Mouse (Mus musculus) hindbrain, embryonic 16.5 days (tissue): Measurements from ENCODE around the gene Fras1. TPM values are rescaled to one million over a fixed set of nuclear protein-coding genes. Genes with fewer than 3 reads are reported as not detected.

Source experiments
- ATAC-seq: fragments of 200-750 bp; cut with Nextera tagmentation; 2 replicates; pipeline ENCODE4 v1.8.0; 2017; ENCODE audit warnings: moderate TSS enrichment, moderate library complexity
- H3K27ac ChIP-seq: fragments of 300-500 bp; sonication (generic); 2 replicates; pipeline ENCODE4 v1.5.1; 2014; ENCODE audit warnings: low read depth, mild to moderate bottlenecking, control low read depth, low read length, moderate library complexity
- H3K27me3 ChIP-seq: fragments of 300-500 bp; sonication (generic); replicated peaks from 2 replicates; pipeline ENCODE4 v1.6.1; 2014; ENCODE audit warnings: low read length; ENCODE audit not compliant: control insufficient read depth, insufficient read depth
- H3K36me3 ChIP-seq: fragments of 300-500 bp; sonication (generic); 2 replicates; pipeline ENCODE4 v1.6.1; 2014; ENCODE audit warnings: mild to moderate bottlenecking, low read length, moderate library complexity, mixed read lengths; ENCODE audit not compliant: control insufficient read depth, insufficient read depth
- H3K4me1 ChIP-seq: fragments of 300-500 bp; sonication (generic); 2 replicates; pipeline ENCODE4 v1.6.1; 2014; ENCODE audit warnings: low read depth, low read length; ENCODE audit not compliant: control insufficient read depth, insufficient read depth
- H3K4me2 ChIP-seq: fragments of 300-500 bp; sonication (generic); 2 replicates; pipeline ENCODE4 v1.6.1; 2014; ENCODE audit warnings: mild to moderate bottlenecking, low read length, control low read depth, moderate library complexity
- H3K4me3 ChIP-seq: fragments of 300-500 bp; sonication (generic); 2 replicates; pipeline ENCODE4 v1.5.1; 2014; ENCODE audit warnings: mild to moderate bottlenecking, low read length, control low read depth, moderate library complexity
- H3K9ac ChIP-seq: fragments of 300-500 bp; sonication (generic); 2 replicates; pipeline ENCODE4 v1.6.1; 2014; ENCODE audit warnings: low read depth, mild to moderate bottlenecking, control low read depth, low read length, moderate library complexity
- H3K9me3 ChIP-seq: fragments of 300-500 bp; sonication (generic); 2 replicates; pipeline ENCODE4 v1.6.1; 2014; ENCODE audit warnings: mild to moderate bottlenecking, low read length, moderate library complexity; ENCODE audit not compliant: control insufficient read depth
- WGBS: fragments of 180-500 bp; shearing (Covaris S2); extraction: QIAGEN DNeasy Blood & Tissue Kit; methylation state at CpG from one replicate; pipeline ENCODE4 v1.1.7; 2014; 5-methylcytosine and 5-hydroxymethylcytosine counted together
- polyA plus RNA-seq: library from polyadenylated mRNA; unstranded; fragments of >200 nt; fragmentation: Nextera tagmentation; extraction: Ambion mirVana; gene quantifications from 2 replicates; pipeline ENCODE4 v1.2.1, GENCODE M21; 2015

Gene Fras1
- 5.1 and 6.4 TPM in 2 replicates for polyA plus RNA-seq

DNA sequence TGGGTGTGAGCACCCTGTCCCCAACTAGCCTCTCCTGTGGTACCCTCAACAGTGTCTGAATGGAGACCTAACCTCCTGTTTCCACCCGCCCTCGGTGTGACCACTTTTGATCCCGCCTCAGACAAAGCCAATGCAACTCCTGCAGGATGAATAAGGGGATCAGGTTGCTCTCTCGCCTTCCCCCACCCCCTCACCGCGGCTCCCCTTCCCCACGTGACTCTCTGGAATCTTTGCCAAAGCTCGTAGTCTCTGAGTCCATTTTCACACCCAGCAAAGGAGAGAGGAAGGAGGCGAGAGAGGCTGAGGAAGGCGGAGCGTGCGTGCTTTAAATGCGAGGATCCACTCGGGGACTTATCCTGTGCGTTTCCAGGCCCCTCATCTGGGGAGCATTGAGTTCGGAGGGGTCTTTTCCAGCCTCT, at the start of gene Fras1:
Gene Fras1 (plus strand): TSS at position 389 of the 419 bp plus-strand sequence.
- H3K9ac ChIP-seq: peak within 1 kb of the TSS; percentile 57
- no peaks in the 10 kb centered on the region for H3K9me3 ChIP-seq
- H3K4me2 ChIP-seq: peak within 1 kb of the TSS; percentile 97
- no peaks in the 10 kb centered on the region for H3K36me3 ChIP-seq
- peaks cover 11% of the 10 kb centered on the region for H3K4me1 ChIP-seq
- peak within 1 kb of the TSS; percentile 70 for H3K4me3 ChIP-seq
- H3K27ac ChIP-seq: peak within 1 kb of the TSS; percentile 69
- no peaks in the 10 kb centered on the region for H3K27me3 ChIP-seq
- 1% methylated on average over 16 of the region's 16 CpGs for WGBS
- ATAC-seq: peak; percentile 71

DNA sequence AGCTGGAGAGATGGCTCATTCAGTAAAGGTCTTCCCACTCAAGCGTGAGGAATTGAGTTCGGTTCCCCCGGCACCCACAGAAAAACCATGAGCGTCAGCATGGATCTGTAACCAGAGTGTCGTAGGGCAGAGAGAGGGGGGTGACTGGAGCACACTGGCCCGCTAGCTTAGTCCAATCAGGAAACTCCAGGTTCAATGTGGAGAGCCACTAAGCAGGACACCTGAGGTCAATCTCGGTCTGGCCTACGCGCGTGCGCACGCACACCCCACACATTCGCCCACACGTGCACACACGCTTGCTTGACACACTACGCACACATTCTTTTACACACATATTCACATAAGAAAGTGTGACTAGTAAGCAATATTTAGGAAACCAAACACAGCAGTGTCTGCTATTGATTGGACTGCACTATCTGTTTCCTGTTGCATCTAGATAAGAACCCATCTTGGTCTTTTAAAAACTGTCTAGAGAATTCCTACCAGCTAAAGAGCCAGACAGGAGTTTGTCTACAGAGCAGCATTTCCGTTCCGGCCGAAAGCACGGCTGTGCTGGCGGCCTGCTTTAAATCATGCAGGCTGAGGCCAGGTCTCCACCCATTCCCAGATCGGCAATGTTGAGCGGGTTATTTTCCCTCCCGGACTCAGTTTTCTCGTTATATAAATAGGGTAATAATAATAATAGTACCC, 42.6 kb upstream of the Fras1 start:
- no peak overlapping the region for H3K9ac ChIP-seq
- ATAC-seq: no peak
- H3K4me2 ChIP-seq: no peak overlapping the region
- WGBS: 89% methylated on average over 25 of the region's 25 CpGs
- peaks cover 4% of the 10 kb centered on the region; the same call in 1 of the 2 replicates for H3K9me3 ChIP-seq
- H3K4me1 ChIP-seq: no peaks in the 10 kb centered on the region
- H3K27ac ChIP-seq: no peak overlapping the region
- H3K4me3 ChIP-seq: no peak overlapping the region
- no peaks in the 10 kb centered on the region for H3K27me3 ChIP-seq
- H3K36me3 ChIP-seq: no peaks in the 10 kb centered on the region

DNA sequence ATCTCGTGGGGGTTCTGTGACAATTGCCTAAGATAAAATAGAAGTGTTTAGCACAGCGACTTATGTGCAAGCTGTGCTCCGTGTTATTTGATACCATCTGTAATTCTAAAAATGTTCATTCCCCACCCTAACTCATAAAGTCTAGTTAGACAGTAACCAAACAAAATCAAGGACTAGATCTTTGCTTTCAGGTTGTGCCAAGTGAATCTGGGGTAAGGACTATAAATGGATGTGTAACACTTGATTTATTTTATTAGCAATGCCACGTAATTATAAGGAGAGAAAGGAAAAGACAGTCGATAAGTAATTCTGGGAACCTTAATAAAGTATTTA, 42.1 kb upstream of the Fras1 start:
- ATAC-seq: no peak
- H3K27me3 ChIP-seq: no peaks in the 10 kb centered on the region
- H3K27ac ChIP-seq: no peak overlapping the region
- H3K9ac ChIP-seq: no peak overlapping the region
- H3K4me2 ChIP-seq: no peak overlapping the region
- no peak overlapping the region for H3K4me3 ChIP-seq
- WGBS: 78% methylated on average over 5 of the region's 5 CpGs
- no peaks in the 10 kb centered on the region for H3K36me3 ChIP-seq
- peaks cover 4% of the 10 kb centered on the region; the same call in 1 of the 2 replicates for H3K9me3 ChIP-seq
- H3K4me1 ChIP-seq: no peaks in the 10 kb centered on the region

DNA sequence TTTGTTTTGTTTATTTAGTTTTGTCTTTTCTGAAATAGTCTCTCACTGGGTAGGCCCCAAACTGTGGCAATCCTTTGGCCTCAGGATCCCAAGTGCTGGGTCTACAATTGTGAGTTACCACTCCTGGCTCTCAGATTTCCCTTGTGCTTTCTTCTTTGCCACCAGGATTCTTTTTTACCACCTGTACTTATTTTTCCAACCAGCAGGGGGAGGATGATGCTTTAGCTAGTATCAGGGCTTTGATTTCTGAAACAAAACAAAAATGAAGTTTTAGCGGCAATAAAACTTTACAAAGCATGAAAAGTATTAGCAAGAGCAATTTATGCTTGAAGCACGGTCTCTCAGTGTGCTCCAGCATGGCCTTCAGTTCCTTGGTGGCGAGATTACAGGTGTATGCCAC, 39.8 kb upstream of the Fras1 start:
- Histone ChIP-seq H3K9me3 (peaks cover 4% of the 10 kb centered on the region; the same call in 1 of the 2 replicates), H3K9ac (no peak overlapping the region), H3K27ac (no peak overlapping the region), H3K4me1 (no peaks in the 10 kb centered on the region), H3K4me3 (no peak overlapping the region), H3K4me2 (no peak overlapping the region), H3K36me3 (no peaks in the 10 kb centered on the region), H3K27me3 (no peaks in the 10 kb centered on the region)
- no peak for ATAC-seq
- WGBS: 73% methylated on average over 3 of the region's 3 CpGs

DNA sequence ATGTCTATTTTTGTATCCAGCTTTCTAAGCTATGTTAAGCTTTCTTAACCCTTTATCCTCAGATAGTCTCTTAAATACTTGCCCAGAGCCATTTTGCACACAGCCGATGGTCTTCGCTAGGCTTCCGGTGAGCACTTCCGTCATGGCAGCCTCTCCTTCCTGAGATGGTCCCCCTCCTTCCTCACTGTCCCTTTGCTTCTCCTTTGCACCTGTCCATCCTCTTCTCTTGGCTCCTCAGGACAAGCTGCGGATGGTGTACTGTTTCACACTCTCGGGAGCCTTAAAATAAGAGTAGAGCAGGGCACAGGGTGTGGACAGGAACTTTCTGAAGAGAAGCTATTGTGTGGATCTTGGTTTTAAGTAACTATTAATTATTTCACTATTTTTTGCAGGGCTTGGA, 33.2 kb upstream of the Fras1 start:
- no peak overlapping the region for H3K4me2 ChIP-seq
- no peak overlapping the region for H3K4me3 ChIP-seq
- H3K27me3 ChIP-seq: no peaks in the 10 kb centered on the region
- H3K4me1 ChIP-seq: no peaks in the 10 kb centered on the region
- ATAC-seq: no peak
- H3K9me3 ChIP-seq: no peaks in the 10 kb centered on the region
- H3K27ac ChIP-seq: no peak overlapping the region
- H3K9ac ChIP-seq: no peak overlapping the region
- WGBS: 93% methylated on average over 6 of the region's 6 CpGs
- no peaks in the 10 kb centered on the region for H3K36me3 ChIP-seq

DNA sequence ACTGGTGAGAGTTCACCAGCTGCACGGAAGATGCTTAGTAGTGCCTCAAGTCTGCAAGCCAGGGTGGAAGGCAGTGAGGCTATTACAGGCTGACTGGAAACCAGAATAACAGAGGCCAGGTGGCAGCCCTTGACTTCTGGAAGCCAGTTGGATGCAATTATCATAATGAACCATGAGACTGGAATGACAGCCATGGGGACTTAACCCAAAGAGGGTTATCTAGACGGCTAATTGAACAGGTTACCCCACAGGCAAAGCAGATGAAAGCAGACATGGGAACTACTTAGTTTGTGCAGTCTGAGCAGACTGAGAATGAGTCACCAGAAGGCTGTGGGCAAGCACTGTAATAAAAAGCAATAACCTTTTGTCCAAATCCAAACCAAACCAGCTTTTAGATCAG, 28.8 kb upstream of the Fras1 start:
- Histone ChIP-seq H3K4me3 (no peak overlapping the region), H3K27me3 (no peaks in the 10 kb centered on the region), H3K36me3 (no peaks in the 10 kb centered on the region), H3K4me2 (no peak overlapping the region), H3K27ac (no peak overlapping the region), H3K9me3 (no peaks in the 10 kb centered on the region), H3K9ac (no peak overlapping the region), H3K4me1 (no peaks in the 10 kb centered on the region)
- 57% methylated on average over 2 of the region's 2 CpGs for WGBS
- no peak for ATAC-seq

DNA sequence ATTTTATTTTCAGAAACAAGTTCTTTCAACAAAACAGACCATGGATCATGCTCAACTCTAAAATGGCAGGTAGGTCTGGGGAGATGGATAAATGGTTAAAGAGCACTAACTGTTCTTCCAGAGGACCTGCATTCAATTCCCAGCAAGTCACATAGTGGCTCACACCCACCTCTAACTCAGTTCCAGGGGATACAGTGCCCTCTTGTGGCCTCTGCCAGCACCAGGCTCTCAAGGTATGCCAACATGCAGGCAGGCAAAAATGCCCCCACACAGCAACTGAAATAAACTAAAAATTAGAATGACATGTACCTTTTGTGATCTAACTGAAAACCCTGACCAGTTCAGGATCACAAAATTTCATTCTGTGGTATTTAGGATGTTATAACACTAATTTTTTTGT, 21.8 kb upstream of the Fras1 start:
- H3K4me2 ChIP-seq: no peak overlapping the region
- H3K9ac ChIP-seq: no peak overlapping the region
- no peak overlapping the region for H3K27ac ChIP-seq
- no peaks in the 10 kb centered on the region for H3K4me1 ChIP-seq
- no peak overlapping the region for H3K4me3 ChIP-seq
- H3K27me3 ChIP-seq: no peaks in the 10 kb centered on the region
- no peaks in the 10 kb centered on the region for H3K36me3 ChIP-seq
- no peaks in the 10 kb centered on the region for H3K9me3 ChIP-seq
- no peak for ATAC-seq

DNA sequence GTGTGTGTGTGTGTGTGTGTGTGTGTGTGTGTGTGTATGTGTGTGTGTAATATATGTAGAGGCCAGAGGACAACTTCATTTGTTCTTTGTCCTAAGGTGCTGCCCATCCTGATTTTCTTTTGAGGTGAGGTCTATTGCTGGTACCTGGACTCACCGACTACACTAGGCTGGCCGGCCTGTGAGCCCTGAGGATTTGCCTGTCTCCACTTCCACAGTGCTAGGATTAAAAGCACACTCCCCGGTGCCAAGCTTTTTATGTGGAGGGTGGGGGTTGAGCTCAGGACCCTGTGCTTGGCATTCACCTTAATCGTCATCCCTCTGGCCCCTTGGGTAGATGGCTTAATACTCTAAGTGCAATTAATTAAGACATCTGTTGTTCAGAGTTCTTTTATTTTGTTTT, 9.8 kb upstream of the Fras1 start:
- Histone ChIP-seq H3K4me2 (no peak overlapping the region), H3K4me1 (no peaks in the 10 kb centered on the region), H3K27ac (no peak overlapping the region), H3K36me3 (no peaks in the 10 kb centered on the region), H3K4me3 (no peak overlapping the region), H3K27me3 (no peaks in the 10 kb centered on the region), H3K9me3 (no peaks in the 10 kb centered on the region), H3K9ac (no peak overlapping the region)
- 67% methylated on average over 4 of the region's 4 CpGs for WGBS
- ATAC-seq: no peak

DNA sequence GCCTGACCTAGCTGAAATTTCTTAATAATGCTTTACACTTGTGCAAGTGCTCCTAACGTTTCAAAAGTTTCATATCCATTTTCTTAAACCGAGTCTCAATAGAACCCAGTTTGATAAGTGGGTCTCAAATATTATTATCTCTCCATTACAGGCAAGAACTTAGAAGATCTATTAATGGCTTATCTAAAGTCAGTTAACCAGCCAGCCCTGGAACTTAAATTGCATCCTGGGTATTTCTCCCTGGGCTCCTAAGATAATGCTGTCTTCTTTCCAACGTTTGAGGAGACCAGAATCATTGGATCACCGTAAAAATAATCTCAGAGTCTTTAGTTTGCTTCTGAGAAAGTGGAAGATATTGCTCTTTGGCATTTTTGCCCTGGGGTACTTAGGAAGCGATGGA, 8.2 kb upstream of the Fras1 start:
- 85% methylated on average over 5 of the region's 5 CpGs for WGBS
- H3K9me3 ChIP-seq: no peaks in the 10 kb centered on the region
- no peak overlapping the region for H3K27ac ChIP-seq
- no peaks in the 10 kb centered on the region for H3K36me3 ChIP-seq
- no peak overlapping the region for H3K4me2 ChIP-seq
- H3K4me1 ChIP-seq: no peaks in the 10 kb centered on the region
- H3K4me3 ChIP-seq: no peak overlapping the region
- no peak for ATAC-seq
- H3K27me3 ChIP-seq: no peaks in the 10 kb centered on the region
- no peak overlapping the region for H3K9ac ChIP-seq

DNA sequence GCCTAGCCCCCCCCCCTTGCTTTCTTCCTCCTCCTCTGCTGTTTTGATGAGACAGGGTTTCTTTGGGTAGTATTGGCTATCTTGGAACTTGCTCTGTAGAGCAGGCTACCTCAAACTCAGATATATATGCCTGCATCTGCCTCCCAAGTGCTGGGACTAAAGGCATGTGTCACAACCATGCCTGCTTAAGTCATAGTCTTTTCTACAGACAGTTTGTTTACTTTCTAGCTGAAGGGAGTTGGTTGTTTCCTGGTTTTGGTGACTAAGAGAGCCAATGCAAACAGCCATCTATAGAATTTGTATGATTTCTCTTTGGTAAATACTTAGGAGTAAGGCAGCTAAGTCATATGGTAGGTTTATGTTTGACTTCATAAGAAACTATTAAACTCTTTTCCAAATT, 6.5 kb upstream of the Fras1 start:
- H3K27me3 ChIP-seq: no peaks in the 10 kb centered on the region
- no peak overlapping the region for H3K4me2 ChIP-seq
- H3K36me3 ChIP-seq: no peaks in the 10 kb centered on the region
- no peak overlapping the region for H3K9ac ChIP-seq
- no peak for ATAC-seq
- H3K4me1 ChIP-seq: no peaks in the 10 kb centered on the region
- H3K4me3 ChIP-seq: no peak overlapping the region
- H3K27ac ChIP-seq: no peak overlapping the region
- no peaks in the 10 kb centered on the region for H3K9me3 ChIP-seq
